Mouse (Mus musculus) erythroblast, adult 5-6 weeks (primary cell): ENCODE results near the gene Zfp260. TPM values are rescaled to one million over a fixed set of nuclear protein-coding genes. Genes with fewer than 3 reads are reported as not detected.
"Not testable (repeated sequence)": the region's sequence is repeated elsewhere in the genome, so short reads cannot be mapped to it uniquely, and the experiment has no call there.

ENCODE experiments used
- ATAC-seq: replicated peaks from 2 replicates; pipeline ENCODE4 v1.8.0; 2016; ENCODE audit warnings: moderate number of reproducible peaks, mild to moderate bottlenecking, moderate TSS enrichment, inconsistent platforms; ENCODE audit not compliant: poor library complexity, low FRiP score, severe bottlenecking
- total RNA-seq, 2 experiments: library from RNA; stranded (forward) in 1 of 2; stranded (reverse) in 1 of 2; fragments of 150-400 nt in 1 of 2; fragments of 200-764, 138-1000 nt in 1 of 2; gene quantifications; 2 replicates each; pipeline versions ENCODE4 v1.2.3 to v1.2.4; 2015 to 2017; ENCODE audit warnings: low replicate concordance in 2 of 2

The Zfp260 gene
- total RNA-seq (2015; ENCODE audit: low replicate concordance) (12.7 and 14.6 TPM in 2 replicates), total RNA-seq (2017; ENCODE audit: low replicate concordance) (4.5 and 10.7 TPM in 2 replicates)

DNA sequence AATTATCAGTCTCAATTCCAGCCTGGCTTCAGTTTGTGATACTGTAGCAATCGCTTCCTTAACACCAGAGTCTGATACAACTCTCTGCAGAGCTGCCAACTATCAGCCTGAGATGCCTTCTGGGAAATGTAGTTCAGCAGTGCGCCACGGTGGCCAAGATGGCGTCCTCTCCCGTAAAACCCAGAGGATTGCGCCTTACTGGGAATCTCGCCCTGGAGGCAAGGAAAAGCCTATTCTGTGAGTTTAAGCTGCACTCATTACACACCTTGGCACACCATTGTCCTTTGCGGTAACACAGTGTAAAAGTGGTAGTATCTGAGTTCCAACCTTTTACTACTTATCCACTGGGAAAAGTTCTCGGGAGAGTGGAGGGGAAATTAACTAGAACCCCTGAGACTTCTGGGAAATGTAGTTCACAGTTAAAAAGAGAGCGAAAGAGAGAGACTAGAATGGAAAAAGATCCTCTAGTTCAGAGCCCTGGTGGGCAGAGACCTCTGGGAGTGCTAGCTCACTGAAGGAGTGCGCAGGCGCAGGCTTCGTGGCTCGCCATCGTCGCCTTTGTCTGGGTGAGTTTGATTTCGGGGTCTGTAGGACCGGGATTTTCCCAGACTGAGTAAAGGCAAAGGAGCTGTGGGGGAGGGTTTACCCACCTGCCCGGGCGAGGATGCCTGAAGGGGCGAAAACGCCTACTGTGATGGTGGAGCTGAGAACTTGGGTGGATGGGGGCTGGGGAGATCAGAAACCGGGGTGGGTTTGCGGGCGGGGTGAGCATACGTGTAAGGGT lies at the start of gene Zfp260:
Gene Zfp260, plus strand, starts transcription at position 132 of the 784 bp plus-strand sequence.
- peak; percentile 74 for ATAC-seq

DNA sequence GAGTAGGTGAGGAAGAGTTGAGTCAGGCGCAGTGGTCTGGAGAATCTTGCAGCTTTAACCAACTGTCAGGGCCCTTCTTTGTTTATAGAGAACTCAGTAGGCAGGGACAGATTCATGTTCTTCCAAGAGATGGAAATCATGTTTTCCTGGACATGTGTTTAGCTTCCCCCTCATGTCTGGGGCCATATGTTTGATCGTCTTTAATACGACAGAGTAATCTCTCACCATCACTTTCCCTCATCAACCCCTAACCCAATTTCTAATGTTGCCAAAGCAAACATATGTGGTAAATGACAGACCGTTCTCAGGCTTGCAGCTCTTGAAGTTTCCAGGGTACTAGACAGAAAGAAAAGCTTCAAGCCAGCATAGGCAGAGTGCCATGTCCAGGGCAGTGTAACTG lies 46.5 kb upstream of the Zfp260 start:
- no peak for ATAC-seq

GRCm38 (mm10) chr7:30050882-30051548 lies 43.6 kb upstream of the Zfp260 start, which contains the start of gene Zfp14:
Zfp14 (minus strand) TSS chr7:30051380.
- peak; percentile 100 for ATAC-seq

- no peak for ATAC-seq
These were observed 41.0 kb upstream of the Zfp260 start for GRCm38 (mm10) chr7:30053591-30053990.

DNA sequence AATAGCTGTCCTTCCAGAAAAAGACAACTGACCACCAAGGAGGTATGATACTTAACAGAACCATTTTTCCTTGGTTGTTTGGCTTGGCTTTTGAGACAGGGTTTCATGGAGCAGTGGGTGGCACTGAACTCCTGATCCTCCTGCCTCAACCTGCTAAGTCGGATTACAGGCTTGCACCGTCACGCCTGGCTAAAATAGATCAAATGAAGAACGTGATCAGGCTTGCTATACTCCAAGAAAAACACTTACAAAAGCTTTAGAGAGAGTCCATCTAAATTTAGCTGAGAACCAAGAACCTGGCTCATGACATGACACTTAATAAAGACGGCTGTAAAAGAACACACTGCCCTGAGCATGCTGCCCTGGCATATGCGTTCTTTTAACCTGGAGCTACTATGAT lies 34.2 kb upstream of the Zfp260 start:
- ATAC-seq: no peak

DNA sequence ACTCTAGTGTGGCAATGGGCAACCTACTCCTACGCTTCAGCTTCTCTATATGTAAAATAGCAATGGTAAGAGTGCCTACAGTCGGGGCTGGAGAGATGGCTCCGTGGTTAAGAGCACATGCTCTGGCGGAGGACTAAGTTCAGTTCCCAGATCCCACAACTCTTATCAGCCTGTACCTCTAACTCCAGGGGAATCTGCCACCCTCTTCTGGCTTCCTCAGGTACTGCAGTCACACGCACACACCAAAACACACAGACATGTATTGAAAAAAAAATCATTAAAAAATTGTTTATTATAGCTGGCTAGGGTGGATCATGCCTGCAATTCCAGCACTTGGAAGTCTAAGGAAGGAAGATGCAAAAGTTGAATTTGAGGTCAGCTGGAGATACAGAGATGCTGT lies 32.1 kb upstream of the Zfp260 start:
- ATAC-seq: no peak

GRCm38 (mm10) chr7:30064622-30065021 lies 30.0 kb upstream of the Zfp260 start:
- ATAC-seq: 0 out of 2 replicates have a peak, but pooled peaks have one; percentile 26

GRCm38 (mm10) chr7:30072146-30073028 lies 22.2 kb upstream of the Zfp260 start, which contains the start of gene Zfp82:
Zfp82 (minus strand) TSS chr7:30072900.
- peak; percentile 95 for ATAC-seq

DNA sequence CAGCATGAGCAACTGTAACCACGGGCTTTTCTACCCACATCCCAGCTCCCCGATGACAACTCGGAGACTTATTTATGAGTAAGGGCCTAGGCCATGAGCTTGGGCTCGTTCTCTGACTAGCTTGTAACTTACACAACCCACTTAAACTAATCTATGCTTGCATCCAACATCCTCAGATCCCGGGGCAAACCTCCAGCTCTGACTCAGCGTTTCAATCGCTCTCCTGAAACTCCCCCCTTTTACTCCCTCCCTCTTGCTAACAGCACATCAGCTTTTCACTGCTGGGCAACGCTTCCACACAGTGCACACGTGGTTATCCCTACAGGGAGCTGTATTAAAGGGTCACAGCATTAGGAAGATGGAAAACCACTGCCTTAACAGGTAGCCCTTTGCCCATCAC lies 8.1 kb upstream of the Zfp260 start:
- no peak for ATAC-seq

DNA sequence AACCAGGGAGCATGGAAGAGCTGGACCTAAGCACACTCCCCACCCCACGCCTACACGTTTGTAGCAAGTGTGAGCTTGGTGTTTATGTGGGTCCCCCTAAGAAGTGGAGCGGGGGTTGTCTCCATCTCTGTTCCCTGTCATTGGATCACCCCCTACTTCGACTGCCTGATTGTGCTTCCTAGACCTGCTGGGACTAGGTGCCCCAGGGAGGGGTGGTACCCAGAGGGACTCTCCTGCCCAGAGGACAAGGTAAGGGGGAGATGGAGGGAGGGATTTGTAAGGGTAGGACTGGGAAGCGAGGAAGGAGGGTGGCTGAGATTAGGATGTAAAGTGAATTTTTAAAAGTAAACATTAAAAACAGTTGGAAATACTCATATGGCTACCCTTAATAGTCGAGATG lies 5.2 kb upstream of the Zfp260 start:
- ATAC-seq: no peak

DNA sequence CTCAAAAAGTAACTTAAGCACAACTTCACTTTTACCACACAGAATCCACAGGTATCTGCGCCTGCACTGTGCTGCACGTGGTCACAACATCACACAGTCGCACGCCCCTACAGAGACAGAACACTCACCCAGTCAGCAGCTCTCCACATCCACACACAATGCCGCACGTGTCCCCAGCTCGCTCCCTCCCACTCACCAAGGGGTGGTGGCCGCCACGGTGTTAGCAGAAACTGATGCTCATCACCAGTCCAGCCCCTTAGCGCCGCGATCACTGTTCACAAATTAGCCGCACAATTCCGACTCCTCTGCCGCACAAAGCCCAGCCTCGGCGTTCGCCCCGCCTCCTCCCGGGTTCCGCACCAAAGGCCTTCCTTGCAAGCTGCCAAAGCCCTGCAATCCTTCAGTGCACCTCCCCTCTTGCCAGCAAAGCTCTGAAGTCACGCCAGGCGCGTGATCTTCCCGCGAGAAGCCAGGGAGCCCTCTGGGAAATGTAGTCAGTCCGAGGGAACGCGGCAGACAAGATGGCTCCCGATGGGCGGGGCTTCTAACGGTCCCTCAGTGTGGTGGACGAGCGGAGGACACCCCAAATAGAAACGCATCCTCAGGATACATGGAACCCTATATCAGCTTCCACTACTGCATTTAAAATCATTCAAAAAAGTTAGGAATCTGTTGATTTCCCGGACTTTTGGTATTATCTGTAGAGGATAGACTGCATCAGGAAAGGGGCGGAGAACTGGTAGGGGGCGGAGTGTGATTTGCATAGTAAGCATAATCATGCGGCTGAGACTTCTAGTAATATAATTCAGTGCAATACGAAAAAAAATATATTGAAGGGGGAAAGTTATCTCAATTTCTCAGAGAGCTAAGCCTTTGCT lies 4.2 kb upstream of the Zfp260 start, which contains the start of the genes Gm26920 and Zfp566:
Gene Gm26920, minus strand, starts transcription at position 319 of the 878 bp plus-strand sequence.
Gene Zfp566, minus strand, starts transcription at position 436 of the 878 bp plus-strand sequence.
- peak; percentile 90 for ATAC-seq

DNA sequence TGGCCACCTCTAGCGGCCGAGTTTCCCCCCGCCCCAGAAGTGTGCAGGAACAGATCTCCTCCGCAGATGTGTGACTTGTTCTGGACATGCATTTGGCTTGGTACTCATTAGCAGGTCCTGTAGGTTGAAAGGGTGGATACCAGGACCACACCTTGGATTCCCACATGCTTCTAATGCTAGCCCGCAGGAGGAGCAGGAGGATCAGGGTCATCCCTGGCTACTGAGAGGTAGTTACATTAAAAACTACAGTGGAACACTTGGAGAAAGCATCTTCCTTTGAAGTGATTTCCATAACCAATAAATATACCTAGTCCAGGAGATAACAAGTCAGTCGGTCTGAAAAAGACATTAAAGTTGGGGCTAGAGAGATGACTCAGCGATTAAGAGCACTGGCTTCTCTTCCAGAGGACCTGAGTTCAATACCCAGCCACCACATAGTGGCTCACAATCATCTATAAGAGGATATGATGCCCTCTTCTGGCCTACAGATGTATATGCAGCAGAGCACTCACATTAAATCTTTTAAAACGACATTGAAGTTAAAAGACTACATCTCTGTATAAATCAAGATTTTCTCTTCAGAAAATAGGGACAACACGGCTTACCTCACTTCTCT lies 3.5 kb upstream of the Zfp260 start:
- ATAC-seq: no peak; the same call in 1 of the 2 replicates

GRCm38 (mm10) chr7:30092666-30093065 lies 1.9 kb upstream of the Zfp260 start:
- ATAC-seq: no peak

- ATAC-seq: no peak
These were observed 610 bp upstream of the Zfp260 start for GRCm38 (mm10) chr7:30093918-30094415.

DNA sequence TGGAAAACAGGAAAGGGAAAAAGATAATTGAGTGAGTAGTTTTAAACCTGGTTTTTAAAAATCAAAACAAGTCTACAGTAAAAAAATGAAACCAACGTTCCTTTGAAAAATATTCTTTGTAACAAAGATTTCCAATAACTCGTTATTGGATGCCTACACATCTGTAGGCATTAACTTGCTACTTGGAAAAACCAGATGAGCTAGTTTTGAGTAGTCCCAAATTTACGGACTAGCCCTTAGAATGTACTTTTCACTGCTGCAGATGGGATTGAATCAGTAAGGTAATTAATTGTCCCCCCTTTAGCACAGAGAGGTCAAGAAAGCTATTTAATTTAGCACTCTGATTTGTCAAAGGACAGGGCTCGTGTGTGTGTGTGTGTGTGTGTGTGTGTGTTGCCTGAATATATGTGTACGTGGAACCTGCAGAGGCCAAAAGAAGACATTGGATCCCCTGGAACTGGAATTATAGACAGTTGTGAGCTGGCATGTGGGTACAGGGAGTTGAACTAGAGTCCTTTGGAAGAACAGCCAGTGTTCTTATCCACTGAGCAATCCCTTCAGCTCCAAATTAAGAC lies 1.1 kb downstream of the Zfp260 start:
- ATAC-seq: no peak

GRCm38 (mm10) chr7:30099297-30099696 lies 4.7 kb downstream of the Zfp260 start:
- no peak for ATAC-seq

DNA sequence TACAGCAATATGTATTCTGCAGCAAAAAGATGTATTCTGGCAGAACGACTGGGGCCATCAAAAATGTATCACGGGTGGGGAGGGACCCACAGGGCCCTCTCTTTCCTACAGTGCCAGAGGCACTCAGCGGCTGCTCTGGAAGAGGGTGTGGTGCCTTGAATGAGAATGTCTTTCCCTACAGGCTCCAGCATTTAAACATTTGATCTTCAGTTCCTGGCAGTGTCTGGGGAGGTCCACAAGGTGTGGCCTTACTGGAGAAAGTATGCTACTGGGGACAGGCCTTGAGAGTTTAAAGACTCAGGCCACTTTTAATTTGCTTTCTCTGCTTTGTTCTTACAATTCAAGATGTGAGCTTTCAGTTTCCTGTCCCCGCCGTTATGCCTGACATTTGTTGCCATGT lies 21.5 kb downstream of the Zfp260 start:
- no peak for ATAC-seq

DNA sequence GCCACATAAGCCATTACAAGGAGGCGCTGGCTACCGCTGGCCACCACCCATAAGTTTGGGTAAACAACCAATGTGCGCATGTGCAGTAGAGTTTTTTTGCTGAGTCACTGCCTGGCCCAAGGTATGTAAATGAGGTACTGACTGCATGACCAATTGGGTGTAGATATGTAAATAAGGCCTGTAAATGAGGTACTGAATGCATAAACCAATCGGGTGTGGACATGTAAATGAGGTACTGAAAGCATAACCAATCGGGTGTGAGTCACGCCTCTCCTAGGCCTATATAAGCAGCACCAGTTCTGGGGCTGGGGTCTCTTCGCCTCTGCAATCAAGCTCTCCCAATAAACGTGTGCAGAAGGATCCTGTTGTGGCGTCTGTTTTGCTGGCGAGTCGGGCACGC lies 23.4 kb downstream of the Zfp260 start:
- ATAC-seq: not testable (repeated sequence)
